Mouse (Mus musculus) forebrain, embryonic 11.5 days (tissue): ENCODE results near the gene Det1. TPM values are rescaled to one million over a fixed set of nuclear protein-coding genes. Genes with fewer than 3 reads are reported as not detected.

Experiments used
- ATAC-seq: fragments of 200-750 bp; cut with Nextera tagmentation; replicated peaks from 2 replicates; pipeline ENCODE4 v1.8.0; 2017; ENCODE audit warnings: moderate TSS enrichment; ENCODE audit not compliant: low FRiP score
- DNase-seq: peaks from one replicate; pipeline ENCODE4 v3.0.0-alpha.2; 2017; ENCODE audit warnings: low spot score
- H3K27ac ChIP-seq: fragments of 300-500 bp; sonication (generic); 2 replicates; pipeline ENCODE4 v1.5.1; 2014; ENCODE audit warnings: low read depth, low read length
- H3K27me3 ChIP-seq: fragments of 300-500 bp; sonication (generic); 2 replicates; pipeline ENCODE4 v1.6.1; 2014; ENCODE audit warnings: mild to moderate bottlenecking, low read length, mixed read lengths; ENCODE audit not compliant: control insufficient read depth, insufficient read depth
- H3K36me3 ChIP-seq: fragments of 300-500 bp; sonication (generic); 2 replicates; pipeline ENCODE4 v1.6.1; 2014; ENCODE audit warnings: mild to moderate bottlenecking, low read length, moderate library complexity, mixed read lengths; ENCODE audit not compliant: control insufficient read depth, insufficient read depth
- H3K4me1 ChIP-seq: fragments of 300-500 bp; sonication (generic); replicated peaks from 2 replicates; pipeline ENCODE4 v1.6.1; 2014; ENCODE audit warnings: low read length, mixed read lengths; ENCODE audit not compliant: control insufficient read depth, insufficient read depth
- H3K4me2 ChIP-seq: fragments of 300-500 bp; sonication (generic); 2 replicates; pipeline ENCODE4 v1.6.1; 2014; ENCODE audit warnings: low read depth, mild to moderate bottlenecking, low read length, moderate library complexity, mixed read lengths; ENCODE audit not compliant: severe bottlenecking
- H3K4me3 ChIP-seq: fragments of 300-500 bp; sonication (generic); 2 replicates; pipeline ENCODE4 v1.5.1; 2014; ENCODE audit warnings: low read depth, low read length
- H3K9ac ChIP-seq: fragments of 300-500 bp; sonication (generic); 2 replicates; pipeline ENCODE4 v1.6.1; 2014; ENCODE audit warnings: low read length
- H3K9me3 ChIP-seq: fragments of 300-500 bp; sonication (generic); 2 replicates; pipeline ENCODE4 v1.6.1; 2016; ENCODE audit warnings: low read length, mixed read lengths; ENCODE audit not compliant: control insufficient read depth
- WGBS: fragments of 180-500 bp; shearing (Covaris S2); extraction: QIAGEN DNeasy Blood & Tissue Kit; methylation state at CpG from one replicate; pipeline ENCODE4 v1.1.7; 2014; 5-methylcytosine and 5-hydroxymethylcytosine counted together
- polyA plus RNA-seq: library from polyadenylated mRNA; unstranded; fragments of >200 nt; fragmentation: Nextera tagmentation; extraction: Ambion mirVana; gene quantifications from 2 replicates; pipeline ENCODE4 v1.2.1, GENCODE M21; 2014

The Det1 gene
- polyA plus RNA-seq, 1 experiment from 2014 or later, result 24.8 TPM

DNA sequence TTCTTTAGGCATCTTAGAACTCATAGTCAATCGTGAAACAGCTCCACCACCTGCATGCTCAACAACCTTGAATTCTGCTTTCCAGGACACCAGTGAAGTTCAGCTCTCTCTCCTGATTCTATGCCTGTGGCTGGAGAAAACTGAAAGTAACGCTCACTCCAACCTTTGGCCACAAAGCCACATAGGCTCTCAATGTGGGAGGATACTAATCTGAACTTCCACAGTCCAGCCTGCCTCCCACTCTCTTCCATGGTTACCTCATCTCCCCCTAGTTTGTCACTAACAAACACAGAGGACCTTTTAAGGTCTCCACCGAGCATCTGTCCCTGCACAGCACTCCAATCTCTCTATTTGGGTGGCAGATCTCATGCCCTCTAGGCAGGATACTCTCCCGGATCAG, 11.4 kb downstream of the Det1 start:
- ATAC-seq, result no peak
- Histone ChIP-seq H3K4me3 (no peak overlapping the region), H3K27me3 (no peaks in the 10 kb centered on the region), H3K4me1 (no peaks in the 10 kb centered on the region), H3K4me2 (no peak overlapping the region), H3K9me3 (no peaks in the 10 kb centered on the region), H3K27ac (no peak overlapping the region), H3K36me3 (no peaks in the 10 kb centered on the region; the same call in 1 of the 2 replicates), H3K9ac (no peak overlapping the region)
- DNase-seq, result no peak
- 86% methylated on average over 4 of the region's 4 CpGs for WGBS

DNA sequence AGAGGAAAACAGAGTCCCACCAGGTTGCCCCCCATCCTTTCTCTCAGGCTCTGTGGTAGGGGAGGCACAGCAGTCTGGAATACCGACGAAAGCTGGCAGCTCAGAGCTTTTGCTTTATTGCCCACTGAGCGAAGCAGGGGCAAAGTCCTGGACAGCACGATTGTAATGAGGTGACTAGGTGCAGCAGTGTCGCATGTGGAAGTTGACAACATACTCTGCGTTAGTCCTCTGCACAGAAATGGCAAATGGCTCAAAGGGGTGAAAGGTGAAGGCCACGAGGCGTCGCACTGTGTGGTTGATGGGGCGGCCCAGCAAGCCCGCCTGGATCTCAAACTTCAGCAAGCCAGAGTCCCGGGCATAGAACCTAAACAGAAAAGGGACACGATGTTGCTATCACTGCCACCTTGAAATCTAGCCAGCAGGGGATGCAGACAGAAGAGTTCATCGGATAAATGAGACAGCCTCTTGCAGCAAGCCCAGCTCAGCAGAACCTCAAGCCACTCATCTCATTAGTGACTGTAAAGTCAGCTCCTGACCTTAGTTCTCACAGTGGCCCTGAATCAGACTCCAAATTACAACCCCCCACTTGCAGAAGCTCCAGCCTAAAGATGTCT, 19.2 kb downstream of the Det1 start:
- DNase-seq, result no peak
- no peaks in the 10 kb centered on the region for H3K9me3 ChIP-seq
- H3K4me3 ChIP-seq, result no peak overlapping the region
- ATAC-seq, result no peak
- H3K27ac ChIP-seq, result no peak overlapping the region
- peaks cover 3% of the 10 kb centered on the region; the same call in 1 of the 2 replicates for H3K36me3 ChIP-seq
- no peaks in the 10 kb centered on the region for H3K4me1 ChIP-seq
- WGBS, result 91% methylated on average over 14 of the region's 14 CpGs
- no peak overlapping the region for H3K9ac ChIP-seq
- H3K27me3 ChIP-seq, result no peaks in the 10 kb centered on the region
- H3K4me2 ChIP-seq, result no peak overlapping the region

DNA sequence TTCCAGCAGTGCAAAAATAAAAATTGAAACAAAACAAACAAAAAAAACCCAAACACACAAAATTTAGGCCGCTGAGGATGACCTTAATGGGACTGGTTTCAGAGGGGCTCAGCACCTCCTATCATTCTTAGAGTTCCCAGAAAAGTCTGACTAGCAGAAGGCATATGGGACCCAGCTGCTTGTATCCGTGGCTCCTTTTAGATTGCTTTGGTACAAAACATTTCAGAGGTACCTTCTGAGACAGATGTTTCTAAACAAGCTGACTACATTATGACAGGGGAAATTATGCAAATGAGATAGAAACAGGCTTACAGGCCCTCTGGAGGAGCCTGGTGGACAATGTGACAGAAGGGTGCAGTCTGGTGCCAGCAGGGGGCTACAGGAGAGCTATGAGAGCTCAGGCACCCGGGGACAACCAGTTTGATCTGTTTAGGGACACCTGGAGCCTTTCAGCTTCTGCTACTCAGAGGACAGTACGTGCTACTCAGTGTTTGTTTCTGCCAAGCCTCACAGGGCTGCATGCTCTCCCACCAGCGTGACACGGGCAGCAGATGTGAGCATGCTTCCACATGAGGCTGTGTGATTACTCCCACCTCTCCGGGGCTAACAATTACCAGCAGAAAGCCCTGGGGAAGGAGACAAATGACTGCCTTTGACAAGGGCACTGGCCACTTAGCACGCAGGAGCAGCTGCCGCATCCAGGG, 20.2 kb downstream of the Det1 start:
- Histone ChIP-seq H3K27ac (no peak overlapping the region), H3K4me2 (no peak overlapping the region), H3K4me1 (no peaks in the 10 kb centered on the region), H3K36me3 (peaks cover 3% of the 10 kb centered on the region; the same call in 1 of the 2 replicates), H3K27me3 (no peaks in the 10 kb centered on the region), H3K4me3 (no peak overlapping the region), H3K9me3 (no peaks in the 10 kb centered on the region), H3K9ac (no peak overlapping the region)
- 66% methylated on average over 9 of the region's 9 CpGs for WGBS
- DNase-seq, result no peak
- no peak for ATAC-seq

DNA sequence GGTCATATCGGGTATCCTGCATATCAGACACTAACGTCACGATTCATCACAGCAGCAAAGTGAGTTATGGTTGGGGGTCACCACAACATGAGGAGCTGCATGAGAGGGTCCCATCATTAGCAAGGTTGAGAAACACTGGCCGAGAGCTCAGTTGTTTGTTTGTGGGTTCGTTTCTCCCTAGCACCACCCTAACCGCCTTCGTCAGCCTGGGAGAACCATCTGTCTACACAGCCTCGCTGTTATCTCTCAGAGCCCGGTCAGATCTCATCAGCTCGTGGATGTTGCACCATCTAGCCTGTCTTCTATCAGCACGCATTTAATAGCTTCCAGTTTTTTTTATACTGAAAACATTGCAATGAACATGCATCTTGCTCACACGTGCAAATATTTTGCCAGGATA, 28.7 kb downstream of the Det1 start:
- H3K27me3 ChIP-seq, result no peaks in the 10 kb centered on the region
- no peak overlapping the region for H3K27ac ChIP-seq
- no peaks in the 10 kb centered on the region for H3K9me3 ChIP-seq
- no peak overlapping the region for H3K4me3 ChIP-seq
- H3K36me3 ChIP-seq, result no peaks in the 10 kb centered on the region; the same call in 1 of the 2 replicates
- H3K4me2 ChIP-seq, result no peak overlapping the region
- DNase-seq (no peak), ATAC-seq (no peak)
- no peak overlapping the region for H3K9ac ChIP-seq
- no peaks in the 10 kb centered on the region for H3K4me1 ChIP-seq
- 89% methylated on average over 12 of the region's 12 CpGs for WGBS

DNA sequence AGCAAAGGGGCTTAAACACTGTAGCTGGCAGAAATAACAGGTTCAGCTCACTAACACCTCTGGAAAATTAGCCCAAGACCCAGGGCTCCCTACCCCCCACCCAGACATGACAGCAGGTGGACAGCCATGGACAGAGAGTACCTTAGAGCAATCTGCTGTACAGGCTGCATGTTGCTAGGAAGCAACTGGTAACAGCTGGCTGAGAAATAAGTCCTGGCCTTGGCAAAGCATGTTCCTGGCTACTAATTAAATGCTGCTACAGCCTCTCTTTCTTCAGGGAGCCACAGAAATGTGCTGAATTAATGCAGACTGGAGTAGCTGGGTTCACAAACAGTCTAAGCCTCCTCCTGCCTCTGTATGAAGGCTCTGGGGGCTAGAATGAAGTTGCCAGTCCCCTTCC, 32.3 kb downstream of the Det1 start:
- Histone ChIP-seq H3K27me3 (no peaks in the 10 kb centered on the region), H3K9me3 (no peaks in the 10 kb centered on the region), H3K36me3 (no peaks in the 10 kb centered on the region), H3K4me2 (no peak overlapping the region), H3K4me3 (no peak overlapping the region), H3K27ac (no peak overlapping the region), H3K4me1 (no peaks in the 10 kb centered on the region), H3K9ac (no peak overlapping the region)
- DNase-seq (no peak), ATAC-seq (no peak)

DNA sequence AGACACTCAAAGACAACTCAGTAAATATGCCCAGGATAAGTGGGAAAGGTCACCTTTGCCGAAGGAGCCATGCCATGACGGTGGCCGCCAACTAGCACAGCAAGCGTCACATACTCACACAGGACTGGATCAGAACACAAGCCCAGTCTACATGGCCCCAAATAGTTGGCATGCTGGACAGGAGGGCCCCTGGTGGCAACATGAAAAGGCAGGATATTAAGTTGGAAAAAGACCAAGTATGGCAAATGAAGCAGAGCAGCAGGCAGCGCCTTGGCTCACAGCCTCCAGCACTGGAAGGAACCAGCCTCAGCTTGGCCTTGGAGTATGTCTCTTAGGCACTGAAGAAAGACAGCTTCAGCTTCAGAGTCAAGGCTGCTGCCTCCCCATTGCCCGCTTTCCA, 33.3 kb downstream of the Det1 start:
- DNase-seq, result no peak
- no peak overlapping the region for H3K27ac ChIP-seq

DNA sequence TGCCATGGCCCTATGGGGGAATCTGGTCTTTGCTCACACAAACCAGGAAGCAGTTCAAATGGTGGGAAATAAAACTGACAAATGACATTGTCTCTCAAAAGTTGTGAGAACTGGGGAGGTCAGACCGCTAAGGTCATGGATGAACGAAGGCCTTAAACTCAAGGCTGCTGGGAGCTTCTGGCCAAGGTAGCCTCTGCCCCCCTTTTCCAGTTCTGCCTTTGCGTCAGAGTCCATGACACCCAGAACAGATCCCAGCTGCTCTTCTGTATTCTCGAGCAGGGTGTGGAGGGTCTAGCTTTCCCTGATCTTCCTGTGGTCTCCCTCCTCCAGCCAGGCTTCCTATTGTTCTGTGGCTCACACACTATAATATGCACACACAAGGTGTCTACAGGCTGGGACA, 39.9 kb downstream of the Det1 start:
- WGBS, result 87% methylated on average over 4 of the region's 4 CpGs
- no peaks in the 10 kb centered on the region for H3K4me1 ChIP-seq
- no peaks in the 10 kb centered on the region for H3K27me3 ChIP-seq
- DNase-seq (no peak), ATAC-seq (no peak)
- no peak overlapping the region for H3K4me2 ChIP-seq
- H3K4me3 ChIP-seq, result no peak overlapping the region
- H3K27ac ChIP-seq, result no peak overlapping the region
- H3K9ac ChIP-seq, result no peak overlapping the region
- no peaks in the 10 kb centered on the region for H3K9me3 ChIP-seq
- H3K36me3 ChIP-seq, result no peaks in the 10 kb centered on the region

More for the DNA sequence above, 33.3 kb downstream of the Det1 start:
- H3K36me3 ChIP-seq, result no peaks in the 10 kb centered on the region
- H3K27me3 ChIP-seq, result no peaks in the 10 kb centered on the region
- no peak overlapping the region for H3K4me2 ChIP-seq
- no peaks in the 10 kb centered on the region for H3K9me3 ChIP-seq
- no peak overlapping the region for H3K9ac ChIP-seq
- no peaks in the 10 kb centered on the region for H3K4me1 ChIP-seq
- 85% methylated on average over 6 of the region's 6 CpGs for WGBS
- no peak for ATAC-seq
- no peak overlapping the region for H3K4me3 ChIP-seq

DNA sequence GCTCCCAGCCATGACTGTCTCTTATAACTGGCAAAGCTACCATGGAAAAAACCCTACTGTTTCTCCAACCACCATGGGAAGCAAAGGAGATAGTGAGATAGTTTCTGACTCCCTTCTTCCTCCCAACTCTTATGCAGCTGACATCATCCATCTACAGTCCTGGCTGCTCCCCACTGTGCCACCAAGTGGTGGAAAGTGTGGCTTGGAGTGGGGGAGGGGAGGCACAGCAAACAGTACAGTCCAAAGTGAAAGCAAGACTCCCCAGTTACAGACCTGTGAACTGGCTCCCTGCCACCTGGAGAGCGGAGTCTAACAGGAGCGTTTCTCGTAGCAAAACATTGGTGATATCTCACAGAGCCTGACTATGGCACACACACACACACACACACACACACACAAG, 43.2 kb downstream of the Det1 start:
- Histone ChIP-seq H3K9me3 (no peaks in the 10 kb centered on the region), H3K9ac (no peak overlapping the region), H3K36me3 (no peaks in the 10 kb centered on the region), H3K4me3 (no peak overlapping the region), H3K4me2 (no peak overlapping the region), H3K27ac (no peak overlapping the region), H3K4me1 (no peaks in the 10 kb centered on the region), H3K27me3 (no peaks in the 10 kb centered on the region)
- 89% methylated on average over 3 of the region's 3 CpGs for WGBS
- DNase-seq, result no peak
- no peak for ATAC-seq
